Mouse (Mus musculus) kidney, adult 2 months (tissue): ENCODE data around the gene Inpp5f.

Experiments used
- CTCF ChIP-seq: fragments of 200-500 bp; conservative IDR thresholded peaks from 2 replicates; pipeline ENCODE4 v1.5.1; 2011; ENCODE audit warnings: low read depth, mild to moderate bottlenecking, control low read depth, low read length, moderate library complexity, mixed read lengths; ENCODE audit not compliant: insufficient read depth, insufficient read length
- POLR2A ChIP-seq: fragments of 200-500 bp; IDR thresholded peaks from one replicate; pipeline ENCODE4 v1.6.1; 2011; ENCODE audit warnings: low read depth, low read length, control low read depth

DNA sequence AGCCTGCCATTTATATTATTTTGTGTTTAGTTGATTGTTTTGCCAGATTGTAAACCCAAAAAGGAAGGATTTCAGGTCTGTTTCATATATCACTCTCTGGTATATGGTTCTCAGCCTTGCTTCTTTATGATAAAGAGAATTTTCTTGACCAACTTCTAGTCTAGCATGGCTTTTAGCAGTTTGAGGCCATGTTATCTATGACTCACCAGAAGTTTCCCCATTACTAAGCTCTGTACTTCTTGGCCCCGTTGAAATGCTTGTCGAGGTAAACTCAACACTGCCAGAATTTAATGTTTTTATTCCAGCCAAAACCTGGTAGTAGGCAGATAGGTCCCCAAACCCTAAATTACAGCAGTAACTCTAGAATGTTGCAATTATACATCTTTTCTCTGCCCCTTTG, 132.8 kb downstream of the Inpp5f start:
- no peak for TF ChIP-seq CTCF
- no peak for TF ChIP-seq POLR2A
